Mouse (Mus musculus): ENCODE measurements around the gene Gm21518. TPM values are rescaled to one million over a fixed set of nuclear protein-coding genes. Genes with fewer than 3 reads are reported as not detected.
"Not testable (repeated sequence)": the region's sequence is repeated elsewhere in the genome, so short reads cannot be mapped to it uniquely, and the experiment has no call there.

Gene Gm21518
- not detected in 2 replicates for polyA plus RNA-seq (2015; fragmentation: Nextera tagmentation; extraction: Ambion mirVana)

DNA sequence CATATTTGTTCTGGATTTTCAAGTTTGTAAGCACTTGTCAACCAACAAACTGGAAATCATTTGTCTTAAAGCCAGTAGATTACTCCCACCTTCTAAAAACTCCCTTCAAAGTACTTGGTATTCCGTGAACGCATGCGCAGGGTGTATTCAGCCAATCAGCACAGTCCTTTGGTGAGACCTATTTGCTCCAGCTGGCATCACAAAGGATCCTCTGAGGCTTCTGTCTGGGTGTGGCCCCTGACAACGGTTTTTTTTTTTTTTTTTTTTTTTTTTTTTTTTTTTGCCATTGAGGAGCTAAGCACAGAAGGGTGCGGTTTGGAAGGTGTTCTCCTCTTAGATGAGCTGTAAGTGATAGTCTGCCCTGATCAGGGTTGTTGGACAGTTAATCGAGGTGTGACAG, at the start of gene Gm21518:
Gm21518 (plus strand) TSS at position 301 of the 400 bp plus-strand sequence.
- H3K9ac ChIP-seq; H3K36me3 ChIP-seq; H3K4me1 ChIP-seq; H3K4me2 ChIP-seq; H3K9me3 ChIP-seq; H3K27me3 ChIP-seq; ATAC-seq (ENCODE audit: insufficient number of reproducible peaks, low FRiP score, low TSS enrichment, low read depth); H3K27ac ChIP-seq; H3K4me3 ChIP-seq: not testable (repeated sequence)
- no CpG with 5 or more reads among the region's 6 CpGs for WGBS
